8 mouse cellular contexts compared by ENCODE assay signal in the genomic region with DNA sequence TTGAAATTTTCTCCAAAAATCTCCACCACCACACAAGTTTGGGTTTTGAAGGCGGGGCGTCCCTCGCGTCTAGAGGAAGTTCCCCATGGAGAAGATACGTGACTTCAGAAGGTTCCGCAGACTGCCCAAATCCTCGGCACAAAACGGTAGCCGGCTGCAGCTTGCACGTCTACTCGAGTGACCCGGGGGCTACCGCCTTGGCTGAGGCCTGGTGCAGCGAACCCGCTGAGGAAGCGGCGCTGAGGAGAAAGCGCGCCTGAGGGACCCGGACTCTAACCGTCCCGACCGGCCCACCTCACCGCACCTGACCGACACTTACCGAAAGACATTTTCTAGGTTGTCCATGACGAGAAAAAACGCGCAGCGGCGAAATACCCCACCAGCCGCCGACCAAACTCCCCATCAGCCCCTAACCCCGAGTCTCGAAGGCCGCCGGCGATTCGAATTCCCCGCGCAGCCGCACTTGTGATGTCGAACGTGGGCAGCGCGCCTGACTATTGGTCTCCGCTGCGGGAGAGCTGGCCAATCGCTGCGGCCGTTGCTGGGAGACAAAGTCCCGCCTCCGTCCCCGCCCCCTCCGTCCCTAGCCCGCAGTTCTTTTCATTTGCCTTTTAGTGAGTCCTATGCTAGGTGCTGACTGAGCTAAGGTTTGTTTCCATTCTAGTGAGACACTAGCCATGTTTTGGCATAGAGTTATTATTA. TPM values are rescaled to one million over a fixed set of nuclear protein-coding genes. Genes with fewer than 3 reads are reported as not detected.
DNase-seq lines count a peak whose midpoint lies in the region; ATAC-seq and TF ChIP-seq lines count a peak whose summit lies in the region.

A gene (minus strand): TSS at position 465 of the 702 bp plus-strand sequence.

- no peaks in the 10 kb centered on the region for H3K9me3 ChIP-seq in E14TG2a.4 (ENCODE audit: low read length)
- H3K9me3 ChIP-seq in forebrain, embryonic 13.5 days (replicated peaks), result no peaks in the 10 kb centered on the region
- no peaks in the 10 kb centered on the region for H3K9me3 ChIP-seq in neural tube, embryonic 15.5 days (replicated peaks)

- H3K27me3 ChIP-seq in E14TG2a.4 (ENCODE audit: insufficient read depth, low read length), result no peaks in the 10 kb centered on the region; the same call in 1 of the 2 replicates
- 0 out of 2 replicates have a peak, but pooled peaks cover 4% of the 10 kb centered on the region for H3K27me3 ChIP-seq in forebrain, embryonic 13.5 days
- 0 out of 2 replicates have a peak, but pooled peaks cover 2% of the 10 kb centered on the region for H3K27me3 ChIP-seq in neural tube, embryonic 15.5 days (replicated peaks)

- peak; percentile 99 for ATAC-seq in forebrain, embryonic 13.5 days
- ATAC-seq in neural tube, embryonic 15.5 days (ENCODE audit: low FRiP score), result peak; percentile 100

- WGBS in forebrain, embryonic 13.5 days, result under 1% methylated on average over 56 of the region's 56 CpGs
- under 1% methylated on average over 56 of the region's 56 CpGs for WGBS in neural tube, embryonic 15.5 days

- peak within 1 kb of the TSS; percentile 97 for H3K4me3 ChIP-seq in E14TG2a.4 (replicated peaks; ENCODE audit: low read length)
- peak within 1 kb of the TSS; percentile 68 for H3K4me3 ChIP-seq in forebrain, embryonic 13.5 days
- H3K4me3 ChIP-seq in neural tube, embryonic 15.5 days (replicated peaks), result peak within 1 kb of the TSS; percentile 60

- H3K9ac ChIP-seq in forebrain, embryonic 13.5 days, result peak within 1 kb of the TSS; percentile 65
- H3K9ac ChIP-seq in neural tube, embryonic 15.5 days (replicated peaks), result peak within 1 kb of the TSS; percentile 48

- peak; percentile 91 for DNase-seq in c-Kit-positive CD71-positive TER-119-positive erythroid progenitor cells, embryonic 14.5 days (ENCODE audit: low spot score)
- DNase-seq in heart, postnatal 14 days, result peak; percentile 94 to 96
- DNase-seq in layer of hippocampus, adult 11-12 months (ENCODE audit: low spot score), result peak; percentile 94
- DNase-seq in lung, adult 18-20 months, result peak; percentile 91 to 93
- peak; percentile 97 for DNase-seq in testis, postnatal 14 days (ENCODE audit: low spot score)

- peaks cover 13% of the 10 kb centered on the region for H3K4me1 ChIP-seq in E14TG2a.4 (replicated peaks; ENCODE audit: low read depth, low read length)
- peaks cover 13% of the 10 kb centered on the region for H3K4me1 ChIP-seq in forebrain, embryonic 13.5 days
- peaks cover 11% of the 10 kb centered on the region for H3K4me1 ChIP-seq in neural tube, embryonic 15.5 days

- no peak within 1 kb of the TSS for H3K27ac ChIP-seq in forebrain, embryonic 13.5 days
- H3K27ac ChIP-seq in neural tube, embryonic 15.5 days (replicated peaks), result peak within 1 kb of the TSS; percentile 73

- intact Hi-C loops in heart, postnatal 14 days (cut with DNase I), result no loop called here

- no peak for TF ChIP-seq CTCF in E14TG2a.4 (conservative IDR thresholded peaks at IDR 0.05; ENCODE audit: low read length)

- H3K36me3 ChIP-seq in E14TG2a.4 (ENCODE audit: insufficient read depth, low read length), result peaks cover 36% of the 10 kb centered on the region
- peaks cover 5% of the 10 kb centered on the region; the same call in 1 of the 2 replicates for H3K36me3 ChIP-seq in forebrain, embryonic 13.5 days (ENCODE audit: poor library complexity, severe bottlenecking)
- no peaks in the 10 kb centered on the region for H3K36me3 ChIP-seq in neural tube, embryonic 15.5 days

- H3K4me2 ChIP-seq in forebrain, embryonic 13.5 days, result peak within 1 kb of the TSS; percentile 78
- H3K4me2 ChIP-seq in neural tube, embryonic 15.5 days, result peak within 1 kb of the TSS; percentile 97

RNA-seq across cellular contexts. Expression of the gene that starts here (rescaled TPM):
- 52.2 and 58.3 TPM in 2 replicates for polyA plus RNA-seq in forebrain, embryonic 13.5 days (2015; fragmentation: Nextera tagmentation; extraction: Ambion mirVana)
- total RNA-seq in heart, postnatal 14 days (2021), result 1 to 10 TPM; 2.1 to 2.4 TPM
- 5.3 and 13.7 TPM in 2 replicates for polyA plus RNA-seq in neural tube, embryonic 15.5 days (2015; fragmentation: Nextera tagmentation; extraction: Ambion mirVana)
